Mouse (Mus musculus): ENCODE data around the gene Olfr1416.
"Not testable (repeated sequence)": the region's sequence is repeated elsewhere in the genome, so short reads cannot be mapped to it uniquely, and the experiment has no call there.

Gene Olfr1416

DNA sequence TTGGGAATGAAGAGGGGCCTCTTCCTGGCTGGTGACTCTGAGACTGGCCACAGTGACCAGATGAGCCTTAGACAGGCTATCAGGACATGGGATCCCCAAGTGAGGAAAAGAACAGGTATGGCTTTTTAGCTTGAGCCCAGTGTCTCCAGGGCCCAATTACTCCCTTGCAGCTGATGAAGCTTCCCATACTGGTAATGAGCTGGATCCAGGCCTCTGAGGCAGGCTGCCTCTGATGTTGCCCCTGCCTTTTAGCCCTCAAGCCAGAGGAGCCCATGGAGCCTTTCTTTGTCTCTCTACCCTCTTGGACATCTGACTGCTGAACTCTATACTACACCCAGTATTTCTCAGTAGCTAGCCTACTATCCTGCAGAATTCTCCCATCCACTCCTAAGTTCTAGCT lies at the start of gene Olfr1416:
TSS of gene Olfr1416 (minus strand) at position 101 of the 400 bp plus-strand sequence.
- DNase-seq (ENCODE audit: low spot score in 2 of 2) = no peak

GRCm38 (mm10) chr1:92523764-92524163 lies 38.9 kb upstream of the Olfr1416 start:
- DNase-seq (ENCODE audit: low spot score in 2 of 2) = no peak

- DNase-seq (ENCODE audit: low spot score in 2 of 2) = no peak
Measured at GRCm38 (mm10) chr1:92521376-92521775, 36.5 kb upstream of the Olfr1416 start.

GRCm38 (mm10) chr1:92519046-92519445 lies 34.1 kb upstream of the Olfr1416 start:
- no peak for DNase-seq (ENCODE audit: low spot score in 2 of 2)

DNA sequence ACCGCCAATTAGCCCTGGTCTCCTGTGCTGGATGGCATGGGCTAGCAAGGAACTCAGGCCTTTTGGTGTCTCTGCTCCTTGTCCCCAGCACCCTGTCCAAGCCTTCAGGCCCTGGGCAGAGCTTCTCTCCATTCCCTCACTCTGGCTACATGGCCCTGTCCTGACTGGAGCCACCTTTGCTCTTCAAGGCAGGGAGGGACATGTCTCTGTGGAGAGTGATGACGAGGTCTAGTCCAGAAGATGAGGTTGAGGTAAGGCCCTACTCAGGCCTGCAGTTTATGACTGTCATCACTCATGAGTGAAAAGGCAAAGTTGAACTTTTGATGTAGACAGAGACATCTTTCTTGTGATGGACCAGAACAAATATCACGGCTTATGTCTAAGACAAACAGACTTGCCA lies 33.6 kb upstream of the Olfr1416 start, which contains the start of gene Olfr1414:
TSS of gene Olfr1414 (minus strand) at position 101 of the 400 bp plus-strand sequence.
- no peak for DNase-seq (ENCODE audit: low spot score in 2 of 2)

DNA sequence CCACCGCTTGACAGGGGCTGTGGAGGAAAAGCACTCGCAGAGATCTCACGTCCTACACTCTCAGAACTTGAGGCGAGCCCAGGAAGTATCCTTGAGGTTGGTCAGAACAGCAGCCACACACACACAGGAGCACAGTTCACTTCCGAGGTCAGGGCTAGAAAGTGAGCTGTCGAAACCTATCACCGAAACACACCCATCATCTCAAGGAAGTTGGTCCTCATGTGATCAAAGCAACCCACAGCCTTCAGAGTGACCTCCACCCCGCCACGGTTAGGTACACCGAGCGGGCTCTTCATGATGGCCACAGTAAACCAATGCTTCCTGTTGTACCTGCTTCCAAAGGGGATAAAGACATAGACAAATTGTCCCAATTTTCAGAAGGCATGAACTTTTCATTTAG lies 30.5 kb upstream of the Olfr1416 start:
- DNase-seq (ENCODE audit: low spot score in 2 of 2) = no peak

- DNase-seq (ENCODE audit: low spot score in 2 of 2) = not testable (repeated sequence)
Measured at GRCm38 (mm10) chr1:92511646-92512045, 26.7 kb upstream of the Olfr1416 start.

DNA sequence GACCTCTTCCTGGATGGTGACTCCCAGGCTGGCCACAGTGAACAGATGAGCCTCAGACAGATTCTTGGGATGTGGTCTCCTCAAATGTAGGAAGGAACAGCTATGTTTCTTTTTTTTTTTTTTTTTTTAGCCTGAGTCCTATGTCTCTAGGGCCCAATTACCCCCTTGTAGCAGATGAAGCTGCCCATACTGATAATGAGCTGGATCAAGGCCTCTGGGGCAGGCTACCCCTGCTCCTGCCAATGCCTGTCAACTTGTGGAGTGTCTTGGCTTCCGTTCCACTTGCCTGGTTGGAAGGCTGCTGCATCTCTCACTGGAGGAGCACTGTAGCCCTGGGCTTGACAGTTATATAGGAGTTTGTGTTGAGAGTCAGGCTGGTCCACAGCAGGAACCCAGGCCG lies 11.1 kb upstream of the Olfr1416 start, which contains the start of gene Olfr1415:
TSS of gene Olfr1415 (minus strand) at position 101 of the 400 bp plus-strand sequence.
- DNase-seq (ENCODE audit: low spot score in 2 of 2) = no peak

DNA sequence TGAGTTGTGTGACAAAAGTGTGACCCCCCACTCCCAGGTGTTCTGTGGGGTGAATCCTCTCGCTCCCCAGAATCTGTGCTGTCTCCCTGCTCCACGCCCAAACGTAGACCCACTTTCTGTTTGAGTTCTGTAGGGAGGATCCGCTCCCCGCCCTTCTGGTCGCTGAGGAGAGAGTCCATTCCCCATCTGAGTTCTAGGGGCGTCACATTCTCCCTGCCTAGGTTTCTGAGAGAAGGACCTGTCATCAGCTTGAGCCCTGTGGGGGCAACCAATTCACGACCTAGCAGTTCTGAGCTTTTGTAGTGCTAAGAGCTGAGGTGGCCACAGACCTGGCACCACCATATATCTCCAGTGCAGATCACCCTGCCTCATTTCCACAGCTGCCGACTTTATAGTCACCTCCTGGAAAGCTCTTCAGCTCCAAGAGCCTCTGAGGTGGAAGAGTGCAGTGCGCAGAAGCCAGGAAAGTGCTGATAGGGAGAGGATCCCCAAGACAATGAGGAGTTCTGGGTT lies 10.8 kb downstream of the Olfr1416 start:
- no peak for DNase-seq (ENCODE audit: low spot score in 2 of 2)

GRCm38 (mm10) chr1:92473165-92474041 lies 11.5 kb downstream of the Olfr1416 start, which contains the start of gene Ndufa10:
Gene Ndufa10 (minus strand): TSS chr1:92473860.
- peak; percentile 92 to 95 for DNase-seq (ENCODE audit: low spot score in 2 of 2)

GRCm38 (mm10) chr1:92468891-92469290 lies 16.0 kb downstream of the Olfr1416 start:
- no peak for DNase-seq (ENCODE audit: low spot score in 2 of 2)

GRCm38 (mm10) chr1:92458416-92458815 lies 26.5 kb downstream of the Olfr1416 start:
- DNase-seq (ENCODE audit: low spot score in 2 of 2) = no peak

GRCm38 (mm10) chr1:92457758-92458157 lies 27.2 kb downstream of the Olfr1416 start:
- DNase-seq (ENCODE audit: low spot score in 2 of 2) = no peak

DNA sequence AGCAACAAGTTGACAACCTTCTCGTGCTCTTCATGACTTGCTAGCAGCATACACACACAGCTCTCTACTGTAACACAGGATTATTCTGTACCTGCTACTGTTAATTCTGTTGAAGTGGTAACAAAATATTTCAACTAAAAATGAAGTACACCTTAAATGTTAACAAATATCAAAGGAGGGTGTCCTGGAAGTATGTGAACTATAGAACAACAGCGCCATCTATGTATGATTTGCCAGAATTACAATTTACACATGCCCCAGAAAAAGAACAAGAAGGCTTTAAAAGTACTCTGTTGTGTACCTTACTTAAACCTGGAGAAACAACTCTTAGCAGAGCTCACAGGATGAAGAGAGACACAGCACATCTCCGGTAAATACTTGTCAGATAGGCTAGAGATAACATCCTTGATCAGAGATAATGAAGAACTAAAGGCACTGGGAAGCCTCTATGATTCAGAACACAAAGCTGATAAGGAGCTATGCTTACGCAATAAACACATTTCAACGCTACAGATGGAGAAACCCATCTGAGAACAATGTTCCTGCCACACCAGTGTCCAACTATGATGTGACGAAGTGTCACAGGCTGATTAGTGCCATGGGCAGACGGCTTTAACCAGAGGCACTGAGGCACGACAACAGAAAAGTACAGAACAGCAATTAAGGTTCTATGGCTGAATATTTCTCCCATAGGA lies 31.0 kb downstream of the Olfr1416 start:
- DNase-seq (ENCODE audit: low spot score in 2 of 2) = no peak

DNA sequence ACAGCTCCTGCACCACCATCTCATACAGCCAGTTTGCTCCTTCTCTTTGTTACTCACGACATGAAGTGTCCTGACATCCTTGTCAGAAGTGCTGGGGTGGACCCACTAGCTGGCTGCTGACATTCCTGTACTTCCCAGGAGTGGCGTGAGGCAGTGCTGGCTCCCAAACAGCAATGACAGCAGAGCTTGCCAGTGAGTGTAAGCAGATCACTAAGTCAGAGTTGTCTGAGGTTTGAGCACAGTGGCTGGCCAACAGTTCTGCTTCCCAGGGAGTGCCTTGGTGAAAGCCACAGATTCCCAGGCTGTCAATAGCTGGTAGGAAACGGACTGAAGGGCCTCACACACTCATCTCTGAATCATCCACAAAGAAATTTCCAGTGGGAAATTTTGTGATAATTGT lies 36.6 kb downstream of the Olfr1416 start:
- no peak for DNase-seq (ENCODE audit: low spot score in 2 of 2)

GRCm38 (mm10) chr1:92441453-92442063 lies 43.4 kb downstream of the Olfr1416 start:
- DNase-seq (ENCODE audit: low spot score in 2 of 2) = no peak

DNA sequence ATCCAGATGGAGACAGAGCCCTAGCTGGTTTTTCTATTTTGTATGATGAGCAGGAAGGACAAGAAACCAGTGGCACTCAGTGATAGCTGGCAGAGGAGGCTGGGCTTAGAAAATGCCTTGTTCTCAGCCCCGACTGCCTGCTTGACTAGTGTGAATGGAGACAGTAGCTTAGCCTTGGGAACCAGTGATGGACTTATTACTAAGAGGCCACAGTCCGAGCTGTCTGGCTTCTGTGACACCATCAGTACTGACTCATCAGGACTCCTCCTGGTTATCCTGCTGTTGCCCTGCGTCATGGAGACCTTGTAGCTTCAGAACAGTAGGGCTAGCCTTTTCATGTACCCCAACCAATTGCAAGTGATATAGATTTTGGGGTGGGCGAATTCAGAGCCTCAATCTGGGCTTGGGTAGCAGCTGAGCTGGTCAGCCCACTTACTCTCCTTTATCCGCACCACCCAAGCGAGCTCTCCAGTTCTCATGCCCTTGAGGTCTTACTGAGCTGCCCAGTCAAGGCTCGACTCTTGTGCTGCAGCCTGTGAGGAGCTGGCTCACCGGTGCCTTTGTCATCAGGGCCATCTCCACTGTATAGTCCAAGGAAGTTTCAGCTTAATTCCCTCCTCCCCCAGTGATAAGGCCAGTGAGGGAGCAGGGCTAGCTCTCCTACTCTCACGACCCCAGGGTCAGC lies 44.7 kb downstream of the Olfr1416 start:
- DNase-seq (ENCODE audit: low spot score in 2 of 2) = no peak

DNA sequence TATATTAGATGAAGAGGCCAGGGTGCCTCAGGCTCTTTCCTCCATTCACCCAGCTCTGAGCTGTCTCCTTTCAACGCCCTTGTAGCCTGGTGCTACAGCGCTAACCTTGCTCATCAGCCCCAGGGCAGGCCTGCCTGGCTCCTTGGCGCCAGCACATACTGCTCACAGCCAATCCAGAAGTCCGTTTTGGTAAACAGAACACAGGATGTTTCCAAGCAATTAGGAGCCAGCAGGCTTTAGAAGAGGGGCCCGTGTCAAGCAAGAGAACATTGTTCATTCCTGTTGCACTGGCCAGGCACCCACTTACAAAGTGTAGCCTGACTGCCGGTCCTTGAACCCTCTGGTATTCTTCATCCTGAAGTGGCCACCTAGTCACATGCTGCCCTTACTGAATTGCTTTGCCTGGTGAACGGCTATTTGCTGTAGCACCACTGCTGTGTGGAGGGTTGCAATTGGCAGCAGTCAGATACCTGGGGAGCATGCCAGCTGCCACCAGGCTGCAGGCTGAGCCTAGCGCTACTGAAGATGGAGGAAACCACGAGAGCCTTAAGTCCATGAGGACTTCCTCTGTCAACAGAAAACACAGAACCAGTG lies 47.1 kb downstream of the Olfr1416 start:
- no peak for DNase-seq (ENCODE audit: low spot score in 2 of 2)

- no peak for DNase-seq (ENCODE audit: low spot score in 2 of 2)
Measured at GRCm38 (mm10) chr1:92436831-92437321, 48.0 kb downstream of the Olfr1416 start.

DNA sequence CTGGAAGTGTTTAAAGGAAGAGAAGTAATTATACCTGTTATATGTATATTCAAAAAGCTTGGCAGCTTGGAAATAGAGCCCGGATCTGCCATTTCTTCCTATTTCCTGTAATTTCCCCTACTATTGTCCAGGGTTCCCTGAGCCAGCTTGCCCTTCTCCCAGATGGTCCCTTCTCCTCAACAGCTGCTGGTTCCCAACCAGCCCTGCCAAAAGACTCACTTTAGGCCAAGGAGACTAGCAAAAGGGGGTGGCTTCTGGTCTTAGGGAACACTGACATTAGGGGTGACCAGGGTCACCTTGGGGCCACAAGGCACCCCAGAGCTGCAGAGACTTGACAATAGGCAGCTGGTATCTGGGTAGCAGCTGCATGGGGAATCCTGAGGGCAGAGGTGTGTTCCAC lies 49.9 kb downstream of the Olfr1416 start:
- DNase-seq (ENCODE audit: low spot score in 2 of 2) = no peak

DNA sequence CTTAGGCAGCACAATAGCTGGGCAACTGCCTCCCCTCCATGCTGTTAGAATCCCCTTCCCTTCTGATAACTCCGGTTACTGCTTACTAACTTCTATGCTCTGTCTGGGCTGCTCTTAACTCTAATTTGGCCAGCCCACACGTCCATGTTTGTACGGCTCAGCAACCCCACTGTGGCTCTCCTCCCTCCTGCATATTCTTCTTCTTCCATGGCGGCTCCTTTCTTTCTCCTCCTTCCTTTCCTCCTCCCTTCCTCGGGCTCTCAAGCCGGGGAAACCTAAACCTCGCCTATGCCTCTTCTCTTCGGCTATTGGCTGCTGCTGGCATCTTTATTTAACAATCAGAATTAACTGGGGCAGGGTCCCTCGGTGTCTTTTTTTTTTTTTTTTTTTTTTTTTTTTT lies 52.1 kb downstream of the Olfr1416 start:
- no peak for DNase-seq (ENCODE audit: low spot score in 2 of 2)

Data from spleen, postnatal 14 days (tissue).